Mouse (Mus musculus) G1E (cell line): ENCODE data around the gene Zfyve28. TPM values are rescaled to one million over a fixed set of nuclear protein-coding genes. Genes with fewer than 3 reads are reported as not detected.

Source experiments
- ATAC-seq: 2 replicates; pipeline ENCODE4 v1.8.0; 2016; ENCODE audit warnings: mild to moderate bottlenecking; ENCODE audit not compliant: insufficient number of reproducible peaks, poor library complexity, low FRiP score, severe bottlenecking; ENCODE audit errors: extremely low read depth
- DNase-seq: peaks from one replicate; pipeline ENCODE4 v3.0.0; 2012; ENCODE audit warnings: low spot score
- H3K27me3 ChIP-seq: 2 replicates; pipeline ENCODE4 v1.6.1; 2012; ENCODE audit warnings: mild to moderate bottlenecking, low read length, inconsistent platforms; ENCODE audit not compliant: insufficient read depth
- H3K36me3 ChIP-seq: replicated peaks from 2 replicates; pipeline ENCODE3; 2012; ENCODE audit warnings: mild to moderate bottlenecking, inconsistent platforms
- H3K4me1 ChIP-seq: 2 replicates; pipeline ENCODE4 v1.6.1; 2012; ENCODE audit warnings: low read depth, low read length, inconsistent platforms, mixed read lengths; ENCODE audit not compliant: insufficient read depth
- H3K4me3 ChIP-seq: 2 replicates; pipeline ENCODE4 v1.5.1; 2012; ENCODE audit warnings: low read depth, mild to moderate bottlenecking, inconsistent platforms, low read length, moderate library complexity, mixed read lengths
- H3K9me3 ChIP-seq: replicated peaks from 2 replicates; pipeline ENCODE4 v1.6.1; 2012; ENCODE audit warnings: inconsistent platforms
- CTCF ChIP-seq: IDR thresholded peaks from 2 replicates; pipeline ENCODE4 v1.5.1; 2012; ENCODE audit warnings: low read depth, low read length, inconsistent platforms, mixed read lengths
- GATA1 ChIP-seq: IDR thresholded peaks from 2 replicates; pipeline ENCODE4 v1.6.1; 2012; ENCODE audit warnings: borderline replicate concordance, low read length, inconsistent platforms, mixed read lengths
- GATA2 ChIP-seq: IDR thresholded peaks from 2 replicates; pipeline ENCODE4 v1.6.1; 2012; ENCODE audit warnings: low read depth, low read length, inconsistent platforms, borderline replicate concordance
- POLR2AphosphoS5 ChIP-seq: IDR thresholded peaks from 2 replicates; pipeline ENCODE4 v1.6.1; 2012; ENCODE audit warnings: low read depth, low read length, inconsistent platforms; ENCODE audit not compliant: insufficient replicate concordance
- TAL1 ChIP-seq: conservative IDR thresholded peaks from 2 replicates; pipeline ENCODE4 v1.6.1; 2012; ENCODE audit warnings: low read depth, low read length, inconsistent platforms, mixed read lengths
- polyA plus RNA-seq: library from polyadenylated mRNA; stranded (reverse); fragments of >175 nt; gene quantifications from 2 replicates; pipeline ENCODE4 v1.2.3, GENCODE M21; 2012
- total RNA-seq, 2 experiments: library from RNA; stranded (forward) in 1 of 2; stranded (reverse) in 1 of 2; fragments of 200-1000 nt in 1 of 2; fragments of >200 nt in 1 of 2; fragmentation: Nextera tagmentation in 1 of 2; gene quantifications; 2 replicates each; pipeline ENCODE4 v1.2.3; 2014 to 2017

Zfyve28 gene
- total and polyA plus RNA-seq, 3 experiments: 0.05 TPM; not detected in 2

GRCm38 (mm10) chr5:34170726-34171125 lies 117.5 kb downstream of the Zfyve28 start:
- Histone ChIP-seq H3K4me1 (peaks cover 17% of the 10 kb centered on the region), H3K9me3 (no peaks in the 10 kb centered on the region), H3K4me3 (no peak overlapping the region), H3K36me3 (peaks cover 18% of the 10 kb centered on the region), H3K27me3 (peaks cover 8% of the 10 kb centered on the region)
- TF ChIP-seq GATA1: no peak
- no peak for TF ChIP-seq CTCF
- TF ChIP-seq GATA2: no peak
- TF ChIP-seq POLR2AphosphoS5: no peak
- TF ChIP-seq TAL1: no peak
- ATAC-seq (no peak), DNase-seq (no peak)

GRCm38 (mm10) chr5:34169954-34170353 lies 118.3 kb downstream of the Zfyve28 start:
- H3K9me3 ChIP-seq: no peaks in the 10 kb centered on the region
- H3K4me3 ChIP-seq: peak overlapping the region; percentile 85
- H3K36me3 ChIP-seq: peaks cover 15% of the 10 kb centered on the region
- TF ChIP-seq TAL1: no peak
- TF ChIP-seq POLR2AphosphoS5: no peak
- TF ChIP-seq GATA2: no peak
- no peak for TF ChIP-seq CTCF
- TF ChIP-seq GATA1: no peak
- DNase-seq (no peak), ATAC-seq (no peak)
- H3K27me3 ChIP-seq: peaks cover 2% of the 10 kb centered on the region
- peaks cover 23% of the 10 kb centered on the region for H3K4me1 ChIP-seq

GRCm38 (mm10) chr5:34168950-34169891 lies 119.0 kb downstream of the Zfyve28 start, which contains the start of the genes Poln and Haus3:
TSS of gene Poln (minus strand) at chr5:34169448.
TSS of gene Haus3 (minus strand) at chr5:34169527.
- Histone ChIP-seq H3K27me3 (no peaks in the 10 kb centered on the region; the same call in 1 of the 2 replicates), H3K4me1 (peaks cover 30% of the 10 kb centered on the region), H3K36me3 (peaks cover 17% of the 10 kb centered on the region), H3K9me3 (no peaks in the 10 kb centered on the region), H3K4me3 (peak within 1 kb of the TSS; percentile 85)
- peak; percentile 96 for DNase-seq
- no peak for TF ChIP-seq GATA2
- no peak for TF ChIP-seq GATA1
- TF ChIP-seq TAL1: no peak
- no peak for TF ChIP-seq POLR2AphosphoS5
- TF ChIP-seq CTCF: no peak
- peak; percentile 99 for ATAC-seq

GRCm38 (mm10) chr5:34167857-34168256 lies 120.4 kb downstream of the Zfyve28 start:
- Histone ChIP-seq H3K36me3 (peaks cover 14% of the 10 kb centered on the region), H3K4me1 (peaks cover 32% of the 10 kb centered on the region), H3K27me3 (no peaks in the 10 kb centered on the region), H3K4me3 (peak overlapping the region; percentile 16; the same call in 1 of the 2 replicates), H3K9me3 (no peaks in the 10 kb centered on the region)
- DNase-seq: no peak
- no peak for TF ChIP-seq GATA1
- no peak for TF ChIP-seq CTCF
- TF ChIP-seq TAL1: no peak
- TF ChIP-seq GATA2: no peak
- TF ChIP-seq POLR2AphosphoS5: no peak
- ATAC-seq: no peak

GRCm38 (mm10) chr5:34165793-34166192 lies 122.5 kb downstream of the Zfyve28 start:
- H3K4me3 ChIP-seq: peak overlapping the region; percentile 52; the same call in 1 of the 2 replicates
- ATAC-seq (no peak), DNase-seq (no peak)
- H3K9me3 ChIP-seq: no peaks in the 10 kb centered on the region
- peaks cover 32% of the 10 kb centered on the region for H3K4me1 ChIP-seq
- peaks cover 26% of the 10 kb centered on the region for H3K36me3 ChIP-seq
- H3K27me3 ChIP-seq: no peaks in the 10 kb centered on the region
- TF ChIP-seq TAL1 (no peak), GATA1 (no peak), CTCF (no peak), POLR2AphosphoS5 (no peak), GATA2 (no peak)

- no peak for ATAC-seq
- no peaks in the 10 kb centered on the region for H3K4me1 ChIP-seq
- peaks cover 3% of the 10 kb centered on the region for H3K36me3 ChIP-seq
- H3K27me3 ChIP-seq: no peaks in the 10 kb centered on the region
- no peak overlapping the region for H3K4me3 ChIP-seq
- no peaks in the 10 kb centered on the region for H3K9me3 ChIP-seq
- no peak for TF ChIP-seq GATA1
- no peak for TF ChIP-seq TAL1
- TF ChIP-seq POLR2AphosphoS5: no peak
- no peak for TF ChIP-seq GATA2
- no peak for TF ChIP-seq CTCF
- no peak for DNase-seq
These were observed 139.8 kb downstream of the Zfyve28 start for GRCm38 (mm10) chr5:34148476-34148875.
